Mouse (Mus musculus) myocyte (in vitro differentiated cells): ENCODE measurements around the gene Apobr.

Experiments
- CEBPB ChIP-seq: IDR thresholded peaks from 2 replicates; pipeline ENCODE4 v1.6.1; 2011; ENCODE audit warnings: mild to moderate bottlenecking, moderate library complexity; ENCODE audit not compliant: poor library complexity, insufficient read depth, severe bottlenecking
- MAX ChIP-seq: IDR thresholded peaks from one replicate; pipeline ENCODE4 v1.6.1; 2011; ENCODE audit warnings: low read depth, mild to moderate bottlenecking, control low read depth
- MYOD1 ChIP-seq, 3 experiments: IDR thresholded peaks; one replicate each; pipeline ENCODE4 v1.6.1; 2011; ENCODE audit warnings: control low read depth in 2 of 3, low read depth in 2 of 3, mild to moderate bottlenecking in 2 of 3, moderate library complexity in 1 of 3; ENCODE audit not compliant: insufficient read length in 2 of 3, control insufficient read depth in 1 of 3
- POLR2A ChIP-seq: IDR thresholded peaks from one replicate; pipeline ENCODE4 v1.6.1; 2011; ENCODE audit warnings: low read depth, mild to moderate bottlenecking, control low read depth, moderate library complexity; ENCODE audit not compliant: insufficient read length
- POLR2AphosphoS2 ChIP-seq: IDR thresholded peaks from one replicate; pipeline ENCODE4 v1.6.1; 2011; ENCODE audit warnings: low read depth, control low read depth; ENCODE audit not compliant: insufficient read length
- TCF12 ChIP-seq: IDR thresholded peaks from one replicate; pipeline ENCODE4 v1.6.1; 2011; ENCODE audit warnings: mild to moderate bottlenecking, control low read depth; ENCODE audit not compliant: poor library complexity, insufficient read depth, severe bottlenecking
- USF1 ChIP-seq: IDR thresholded peaks from one replicate; pipeline ENCODE4 v1.6.1; 2011; ENCODE audit warnings: low read depth, mild to moderate bottlenecking, control low read depth, moderate library complexity

DNA sequence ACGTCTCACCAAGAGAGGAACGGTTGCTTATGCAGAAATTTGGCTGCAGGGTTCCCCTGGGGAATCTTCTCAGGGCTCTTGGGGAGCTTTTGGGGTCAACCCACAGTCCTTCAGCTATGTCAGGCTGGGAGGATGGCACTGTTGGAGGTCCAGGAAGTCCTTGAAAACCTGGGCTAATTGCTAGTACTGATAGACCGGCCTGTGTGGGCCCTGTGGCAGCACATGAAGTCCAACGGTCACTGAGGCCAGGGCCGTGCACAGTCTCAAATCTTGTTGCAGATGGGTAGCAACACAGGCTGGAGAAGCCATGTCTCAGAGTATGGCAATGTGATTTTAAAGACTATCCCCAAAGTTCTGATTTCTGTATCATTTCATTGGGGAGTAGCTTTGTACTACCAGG lies 23.1 kb downstream of the Apobr start:
- TF ChIP-seq POLR2A, result no peak
- TF ChIP-seq MAX, result no peak
- TF ChIP-seq POLR2AphosphoS2, result no peak
- TF ChIP-seq CEBPB, result no peak
- no peak for TF ChIP-seq TCF12
- TF ChIP-seq USF1, result no peak
- no peak for TF ChIP-seq MYOD1 (IDR thresholded peaks at IDR 0.05; ENCODE audit: control insufficient read depth in 1 of 3, insufficient read length in 2 of 3, low read depth in 2 of 3)
